Mouse (Mus musculus) ES-E14 (cell line): ENCODE data around the gene Tmem176a.

Experiments
- ZC3H11A ChIP-seq: IDR thresholded peaks from 2 replicates; pipeline ENCODE4 v1.6.1; 2012; ENCODE audit warnings: low read depth, mild to moderate bottlenecking, inconsistent platforms, low read length, borderline replicate concordance
- ZNF384 ChIP-seq: IDR thresholded peaks from 2 replicates; pipeline ENCODE4 v1.6.1; 2012; ENCODE audit warnings: low read depth, low read length, inconsistent platforms

GRCm38 (mm10) chr6:48838321-48839080 is 2.2 kb upstream of the Tmem176a start:
- TF ChIP-seq ZNF384 (no peak), ZC3H11A (no peak)
